Mouse (Mus musculus) midbrain, postnatal 0 days (tissue): ENCODE results near the gene Plxnb3. TPM values are rescaled to one million over a fixed set of nuclear protein-coding genes. Genes with fewer than 3 reads are reported as not detected.

Experiments used
- ATAC-seq: fragments of 200-750 bp; cut with Nextera tagmentation; 2 replicates; pipeline ENCODE4 v1.8.0; 2017; ENCODE audit warnings: moderate number of reproducible peaks, mild to moderate bottlenecking, moderate TSS enrichment, moderate library complexity; ENCODE audit not compliant: low FRiP score
- DNase-seq: peaks from one replicate; pipeline ENCODE4 v3.0.0-alpha.2; 2015; ENCODE audit warnings: low spot score
- H3K27ac ChIP-seq: fragments of 300-500 bp; sonication (generic); 2 replicates; pipeline ENCODE4 v1.5.1; 2014; ENCODE audit warnings: low read depth, mild to moderate bottlenecking, low read length, mixed read lengths
- H3K27me3 ChIP-seq: fragments of 300-500 bp; sonication (generic); 2 replicates; pipeline ENCODE4 v1.6.1; 2014; ENCODE audit warnings: low read length, control low read depth, mixed read lengths; ENCODE audit not compliant: insufficient read depth
- H3K36me3 ChIP-seq: fragments of 300-500 bp; sonication (generic); 2 replicates; pipeline ENCODE4 v1.6.1; 2014; ENCODE audit warnings: low read length, control low read depth, mixed read lengths; ENCODE audit not compliant: insufficient read depth
- H3K4me1 ChIP-seq: fragments of 300-500 bp; sonication (generic); 2 replicates; pipeline ENCODE4 v1.6.1; 2014; ENCODE audit warnings: mild to moderate bottlenecking, control low read depth, antibody characterized with exemption, low read length, mixed read lengths; ENCODE audit not compliant: insufficient read depth
- H3K4me2 ChIP-seq: fragments of 300-500 bp; sonication (generic); 2 replicates; pipeline ENCODE4 v1.6.1; 2014; ENCODE audit warnings: low read depth, mild to moderate bottlenecking, low read length, mixed read lengths; ENCODE audit not compliant: poor library complexity, severe bottlenecking
- H3K4me3 ChIP-seq: fragments of 300-500 bp; sonication (generic); 2 replicates; pipeline ENCODE4 v1.5.1; 2014; ENCODE audit warnings: low read depth, mild to moderate bottlenecking, low read length, moderate library complexity
- H3K9ac ChIP-seq: fragments of 300-500 bp; sonication (generic); replicated peaks from 2 replicates; pipeline ENCODE4 v1.6.1; 2014; ENCODE audit warnings: mild to moderate bottlenecking, low read length, moderate library complexity, mixed read lengths; ENCODE audit not compliant: poor library complexity, severe bottlenecking
- H3K9me3 ChIP-seq: fragments of 300-500 bp; sonication (generic); 2 replicates; pipeline ENCODE4 v1.6.1; 2016; ENCODE audit warnings: low read length, control low read depth
- CTCF ChIP-seq: IDR thresholded peaks from 2 replicates; pipeline ENCODE4 v1.5.1; 2016; ENCODE audit warnings: antibody characterized with exemption, mild to moderate bottlenecking
- WGBS: fragments of 180-500 bp; shearing (Covaris S2); extraction: QIAGEN DNeasy Blood & Tissue Kit; methylation state at CpG from one replicate; pipeline ENCODE4 v1.1.7; 2014; 5-methylcytosine and 5-hydroxymethylcytosine counted together
- polyA plus RNA-seq: library from polyadenylated mRNA; unstranded; fragments of >200 nt; fragmentation: Nextera tagmentation; extraction: Ambion mirVana; gene quantifications from 2 replicates; pipeline ENCODE4 v1.2.1, GENCODE M21; 2015
- total RNA-seq: library from RNA; depleted of rRNA; stranded (reverse); fragments of >200 nt; gene quantifications from 2 replicates; pipeline ENCODE4 v1.2.3, GENCODE M21; 2014

Gene Plxnb3
- total and polyA plus RNA-seq, 2 experiments from 2014 or later, result 0.58 to 4.0 TPM

DNA sequence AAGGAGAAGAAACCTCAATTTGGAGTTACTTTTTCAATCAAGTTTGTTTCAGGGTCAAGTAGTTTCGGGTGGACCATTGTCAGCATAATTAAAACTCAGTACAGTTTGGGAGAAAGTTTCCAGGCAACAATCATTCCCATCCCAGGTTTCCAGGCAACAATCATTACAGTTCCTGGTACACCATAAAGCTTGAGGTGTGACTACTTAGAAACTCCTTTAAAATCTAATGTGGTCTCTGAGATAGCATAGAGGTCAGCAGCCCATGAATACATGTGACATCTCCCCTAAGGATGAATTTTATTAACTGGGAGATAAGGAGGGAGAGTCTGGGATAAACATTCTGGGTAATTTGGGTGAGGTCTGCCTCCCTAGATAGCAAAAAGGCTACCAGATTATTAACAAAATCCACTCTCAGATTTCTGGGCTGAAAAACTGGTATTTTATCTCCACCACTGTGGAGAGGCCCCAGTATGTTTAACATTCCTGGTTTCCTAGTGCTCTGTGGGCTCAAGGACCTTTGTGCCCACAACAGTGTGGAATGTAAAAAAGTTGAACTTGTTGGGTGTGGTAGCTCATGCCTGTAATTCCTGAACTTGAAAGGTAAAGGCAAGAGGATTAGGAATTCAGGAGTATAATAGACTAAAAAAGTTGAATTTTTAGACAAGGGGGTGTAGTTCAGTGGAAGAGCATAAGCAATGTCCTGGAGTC lies 12.0 kb upstream of the Plxnb3 start:
- no peak for ATAC-seq
- WGBS, result 69% methylated on average over 1 of the region's 1 CpGs
- H3K36me3 ChIP-seq, result no peaks in the 10 kb centered on the region

GRCm38 (mm10) chrX:73748977-73749376 lies 7.9 kb upstream of the Plxnb3 start:
- H3K9me3 ChIP-seq, result no peaks in the 10 kb centered on the region
- no peaks in the 10 kb centered on the region for H3K4me1 ChIP-seq
- H3K4me3 ChIP-seq, result no peak overlapping the region
- ATAC-seq (no peak), DNase-seq (no peak)
- H3K36me3 ChIP-seq, result no peaks in the 10 kb centered on the region
- no peak for TF ChIP-seq CTCF
- H3K4me2 ChIP-seq, result no peak overlapping the region
- H3K27me3 ChIP-seq, result no peaks in the 10 kb centered on the region
- no peak overlapping the region for H3K9ac ChIP-seq
- WGBS, result 56% methylated on average over 1 of the region's 1 CpGs
- H3K27ac ChIP-seq, result no peak overlapping the region

More for the DNA sequence above, 12.0 kb upstream of the Plxnb3 start:
- no peak for TF ChIP-seq CTCF
- no peak overlapping the region for H3K27ac ChIP-seq
- no peak overlapping the region for H3K9ac ChIP-seq
- DNase-seq, result no peak
- no peaks in the 10 kb centered on the region for H3K9me3 ChIP-seq
- no peaks in the 10 kb centered on the region for H3K4me1 ChIP-seq
- no peak overlapping the region for H3K4me3 ChIP-seq
- H3K4me2 ChIP-seq, result no peak overlapping the region
- no peaks in the 10 kb centered on the region for H3K27me3 ChIP-seq

DNA sequence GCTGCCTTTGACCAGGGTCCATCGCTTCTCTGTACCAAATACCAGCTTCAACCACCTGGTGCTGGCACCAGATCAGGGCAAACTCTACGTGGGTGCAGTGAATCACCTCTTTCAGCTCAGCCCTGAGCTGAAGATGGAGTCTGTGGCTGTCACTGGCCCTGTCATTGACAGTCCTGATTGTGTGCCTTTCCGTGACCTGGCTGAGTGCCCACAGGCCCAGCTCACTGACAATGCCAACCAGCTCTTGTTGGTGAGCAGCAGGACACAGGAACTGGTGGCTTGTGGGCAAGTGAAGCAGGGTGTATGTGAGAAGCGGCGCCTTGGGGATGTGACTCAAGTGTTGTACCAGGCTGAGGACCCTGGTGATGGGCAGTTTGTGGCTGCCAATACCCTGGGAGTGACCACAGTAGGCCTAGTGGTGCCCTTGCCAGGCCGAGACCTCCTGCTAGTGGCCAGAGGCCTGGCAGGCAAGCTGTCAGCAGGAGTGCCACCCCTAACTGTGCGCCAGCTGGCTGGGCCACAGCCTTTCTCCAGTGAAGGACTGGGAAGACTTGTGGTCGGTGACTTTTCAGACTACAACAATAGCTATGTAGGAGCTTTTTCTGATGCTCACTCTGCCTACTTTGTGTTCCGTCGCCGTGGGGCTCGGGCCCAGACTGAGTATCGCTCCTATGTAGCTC lies 1.9 kb downstream of the Plxnb3 start:
- DNase-seq (peak; percentile 36), ATAC-seq (no peak)
- TF ChIP-seq CTCF, result no peak
- Histone ChIP-seq H3K4me3 (no peak overlapping the region), H3K27ac (no peak overlapping the region), H3K36me3 (no peaks in the 10 kb centered on the region), H3K4me2 (no peak overlapping the region), H3K9ac (no peak overlapping the region), H3K9me3 (no peaks in the 10 kb centered on the region), H3K4me1 (no peaks in the 10 kb centered on the region), H3K27me3 (no peaks in the 10 kb centered on the region)
- WGBS, result 72% methylated on average over 13 of the region's 13 CpGs

- no peaks in the 10 kb centered on the region for H3K27me3 ChIP-seq
- no peaks in the 10 kb centered on the region for H3K4me1 ChIP-seq
- WGBS, result 79% methylated on average over 1 of the region's 1 CpGs
- DNase-seq, result peak; percentile 25
- no peak for TF ChIP-seq CTCF
- ATAC-seq, result no peak
- H3K36me3 ChIP-seq, result no peaks in the 10 kb centered on the region
- no peak overlapping the region for H3K9ac ChIP-seq
- no peaks in the 10 kb centered on the region for H3K9me3 ChIP-seq
- no peak overlapping the region for H3K4me3 ChIP-seq
- H3K4me2 ChIP-seq, result no peak overlapping the region
- no peak overlapping the region for H3K27ac ChIP-seq
These were observed 8.4 kb downstream of the Plxnb3 start for GRCm38 (mm10) chrX:73765311-73765710.

DNA sequence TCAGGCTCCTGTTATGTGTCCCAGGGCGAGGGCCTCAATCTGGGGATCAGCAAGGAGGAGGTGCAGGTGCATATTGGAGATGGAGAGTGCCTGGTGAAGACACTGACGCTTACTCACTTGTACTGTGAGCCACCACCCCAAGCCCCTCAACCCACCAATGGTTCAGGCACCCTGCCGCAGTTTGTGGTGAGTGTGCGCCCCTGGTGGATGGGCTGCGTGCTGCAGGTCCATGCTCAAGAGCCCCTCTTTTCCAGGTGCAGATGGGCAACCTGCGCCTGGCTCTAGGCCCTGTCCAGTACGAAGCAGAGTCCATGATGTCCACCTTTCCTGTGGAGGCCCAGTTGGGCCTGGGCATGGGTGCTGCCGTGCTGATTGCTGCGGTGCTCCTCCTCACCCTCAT lies 10.4 kb downstream of the Plxnb3 start:
- Histone ChIP-seq H3K9ac (no peak overlapping the region), H3K27me3 (no peaks in the 10 kb centered on the region), H3K9me3 (no peaks in the 10 kb centered on the region), H3K4me3 (no peak overlapping the region), H3K27ac (no peak overlapping the region), H3K4me2 (no peak overlapping the region), H3K4me1 (no peaks in the 10 kb centered on the region), H3K36me3 (no peaks in the 10 kb centered on the region)
- TF ChIP-seq CTCF, result peak; percentile 51
- DNase-seq (no peak), ATAC-seq (no peak)
- 69% methylated on average over 9 of the region's 9 CpGs for WGBS

- no peaks in the 10 kb centered on the region for H3K27me3 ChIP-seq
- no peak for TF ChIP-seq CTCF
- no peaks in the 10 kb centered on the region for H3K4me1 ChIP-seq
- H3K36me3 ChIP-seq, result peaks cover 11% of the 10 kb centered on the region
- WGBS, result 65% methylated on average over 9 of the region's 9 CpGs
- H3K27ac ChIP-seq, result no peak within 1 kb of the TSS
- H3K4me2 ChIP-seq, result no peak within 1 kb of the TSS
- DNase-seq (no peak), ATAC-seq (no peak)
- H3K4me3 ChIP-seq, result no peak within 1 kb of the TSS
- no peaks in the 10 kb centered on the region for H3K9me3 ChIP-seq
- no peak within 1 kb of the TSS for H3K9ac ChIP-seq
These were observed 17.4 kb downstream of the Plxnb3 start, which contains the start of gene Srpk3 for GRCm38 (mm10) chrX:73774168-73774760. Gene Srpk3, plus strand, starts transcription at chrX:73774405.
